Mouse (Mus musculus) hindbrain, postnatal 0 days (tissue): ENCODE results near the gene Apoc4. TPM values are rescaled to one million over a fixed set of nuclear protein-coding genes. Genes with fewer than 3 reads are reported as not detected.

Experiments used
- ATAC-seq: fragments of 200-750 bp; cut with Nextera tagmentation; 2 replicates; pipeline ENCODE4 v1.8.0; 2017; ENCODE audit warnings: mild to moderate bottlenecking, moderate TSS enrichment, moderate library complexity
- DNase-seq: peaks from one replicate; pipeline ENCODE4 v3.0.0-alpha.2; 2015; ENCODE audit warnings: low spot score
- H3K27ac ChIP-seq: fragments of 300-500 bp; sonication (generic); 2 replicates; pipeline ENCODE4 v1.5.1; 2014; ENCODE audit warnings: mild to moderate bottlenecking
- H3K27me3 ChIP-seq: fragments of 300-500 bp; sonication (generic); 2 replicates; pipeline ENCODE4 v1.6.1; 2014; ENCODE audit warnings: low read length, mixed read lengths; ENCODE audit not compliant: insufficient read depth
- H3K36me3 ChIP-seq: fragments of 300-500 bp; sonication (generic); 2 replicates; pipeline ENCODE4 v1.6.1; 2014; ENCODE audit warnings: low read length, mixed read lengths; ENCODE audit not compliant: insufficient read depth
- H3K4me1 ChIP-seq: fragments of 300-500 bp; sonication (generic); 2 replicates; pipeline ENCODE4 v1.6.1; 2014; ENCODE audit warnings: antibody characterized with exemption, low read length, mixed read lengths; ENCODE audit not compliant: insufficient read depth
- H3K4me2 ChIP-seq: fragments of 300-500 bp; sonication (generic); 2 replicates; pipeline ENCODE4 v1.6.1; 2014; ENCODE audit warnings: low read depth, mild to moderate bottlenecking, low read length, moderate library complexity, mixed read lengths
- H3K4me3 ChIP-seq: fragments of 300-500 bp; sonication (generic); 2 replicates; pipeline ENCODE4 v1.5.1; 2014; ENCODE audit warnings: low read length
- H3K9ac ChIP-seq: fragments of 300-500 bp; sonication (generic); replicated peaks from 2 replicates; pipeline ENCODE4 v1.6.1; 2014; ENCODE audit warnings: mild to moderate bottlenecking, low read length, moderate library complexity, mixed read lengths
- H3K9me3 ChIP-seq: fragments of 300-500 bp; sonication (generic); 2 replicates; pipeline ENCODE4 v1.6.1; 2016; ENCODE audit warnings: low read length, mixed read lengths
- CTCF ChIP-seq: IDR thresholded peaks from 2 replicates; pipeline ENCODE4 v1.5.1; 2016; ENCODE audit warnings: antibody characterized with exemption, control low read depth, low read depth
- WGBS: fragments of 180-500 bp; shearing (Covaris S2); extraction: QIAGEN DNeasy Blood & Tissue Kit; methylation state at CpG from one replicate; pipeline ENCODE4 v1.1.7; 2014; 5-methylcytosine and 5-hydroxymethylcytosine counted together
- polyA plus RNA-seq: library from polyadenylated mRNA; unstranded; fragments of >200 nt; fragmentation: Nextera tagmentation; extraction: Ambion mirVana; gene quantifications from 2 replicates; pipeline ENCODE4 v1.2.1, GENCODE M21; 2015
- total RNA-seq: library from RNA; depleted of rRNA; stranded (reverse); fragments of >200 nt; gene quantifications from 2 replicates; pipeline ENCODE4 v1.2.3, GENCODE M21; 2014

The Apoc4 gene
- total and polyA plus RNA-seq, 2 experiments from 2014 or later = not detected

- no peaks in the 10 kb centered on the region for H3K9me3 ChIP-seq
- 75% methylated on average over 4 of the region's 4 CpGs for WGBS
Observed at GRCm38 (mm10) chr7:19712414-19712813, 31.1 kb upstream of the Apoc4 start.

DNA sequence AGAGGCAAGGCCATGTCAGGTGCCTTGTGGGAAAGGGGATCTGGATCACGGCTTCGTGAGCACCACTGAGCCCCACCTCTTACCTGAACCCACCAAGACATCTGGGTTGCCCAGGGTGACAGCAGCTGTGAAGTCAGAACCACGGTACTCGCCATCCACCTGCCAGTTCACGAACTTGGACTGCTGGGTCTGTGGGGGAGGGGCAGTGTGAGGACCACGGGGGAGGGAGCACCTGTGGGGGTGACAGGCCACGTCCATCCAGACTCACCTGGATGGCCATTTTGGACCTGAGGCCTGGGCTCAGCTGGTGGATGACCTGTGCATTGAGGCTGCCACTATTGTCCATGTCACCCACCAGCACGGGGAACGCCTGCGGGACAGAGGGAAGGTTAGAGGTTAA, 29.4 kb upstream of the Apoc4 start:
- WGBS = 96% methylated on average over 10 of the region's 10 CpGs
- H3K4me1 ChIP-seq = peaks cover 3% of the 10 kb centered on the region; the same call in 1 of the 2 replicates
- no peaks in the 10 kb centered on the region for H3K9me3 ChIP-seq
- no peak for TF ChIP-seq CTCF
- no peak overlapping the region for H3K4me2 ChIP-seq
- H3K36me3 ChIP-seq = peaks cover 34% of the 10 kb centered on the region; the same call in 1 of the 2 replicates
- no peaks in the 10 kb centered on the region for H3K27me3 ChIP-seq
- H3K4me3 ChIP-seq = no peak overlapping the region
- no peak for ATAC-seq
- H3K27ac ChIP-seq = no peak overlapping the region
- H3K9ac ChIP-seq = no peak overlapping the region
- DNase-seq = no peak

More at GRCm38 (mm10) chr7:19712414-19712813, 31.1 kb upstream of the Apoc4 start:
- DNase-seq (peak; percentile 49), ATAC-seq (no peak)
- Histone ChIP-seq H3K4me2 (no peak overlapping the region), H3K27ac (no peak overlapping the region), H3K27me3 (no peaks in the 10 kb centered on the region), H3K9ac (no peak overlapping the region), H3K4me1 (peaks cover 9% of the 10 kb centered on the region; the same call in 1 of the 2 replicates), H3K4me3 (no peak overlapping the region), H3K36me3 (peaks cover 31% of the 10 kb centered on the region; the same call in 1 of the 2 replicates)
- peak; percentile 62 for TF ChIP-seq CTCF

GRCm38 (mm10) chr7:19705271-19705670, 24.0 kb upstream of the Apoc4 start:
- WGBS = 95% methylated on average over 7 of the region's 7 CpGs
- no peaks in the 10 kb centered on the region for H3K4me1 ChIP-seq
- peaks cover 30% of the 10 kb centered on the region; the same call in 1 of the 2 replicates for H3K36me3 ChIP-seq
- H3K27me3 ChIP-seq = no peaks in the 10 kb centered on the region
- no peak overlapping the region for H3K9ac ChIP-seq
- H3K27ac ChIP-seq = no peak overlapping the region
- TF ChIP-seq CTCF = no peak
- H3K4me2 ChIP-seq = no peak overlapping the region
- no peak overlapping the region for H3K4me3 ChIP-seq
- no peaks in the 10 kb centered on the region for H3K9me3 ChIP-seq
- ATAC-seq (no peak), DNase-seq (no peak)

GRCm38 (mm10) chr7:19704475-19704874, 23.2 kb upstream of the Apoc4 start:
- no peak for DNase-seq
- no peak for ATAC-seq
- Histone ChIP-seq H3K9me3 (no peaks in the 10 kb centered on the region), H3K27me3 (no peaks in the 10 kb centered on the region), H3K4me2 (no peak overlapping the region), H3K4me3 (no peak overlapping the region), H3K4me1 (peaks cover 2% of the 10 kb centered on the region; the same call in 1 of the 2 replicates), H3K36me3 (peaks cover 24% of the 10 kb centered on the region; the same call in 1 of the 2 replicates), H3K27ac (no peak overlapping the region), H3K9ac (no peak overlapping the region)
- WGBS = 97% methylated on average over 4 of the region's 4 CpGs
- no peak for TF ChIP-seq CTCF

- no peak for TF ChIP-seq CTCF
- H3K4me2 ChIP-seq = no peak overlapping the region
- peaks cover 9% of the 10 kb centered on the region for H3K4me1 ChIP-seq
- H3K9me3 ChIP-seq = no peaks in the 10 kb centered on the region
- peaks cover 14% of the 10 kb centered on the region; the same call in 1 of the 2 replicates for H3K36me3 ChIP-seq
- no peak overlapping the region for H3K9ac ChIP-seq
- no peak for ATAC-seq
- no peaks in the 10 kb centered on the region for H3K27me3 ChIP-seq
- no peak overlapping the region for H3K27ac ChIP-seq
- no peak overlapping the region for H3K4me3 ChIP-seq
- WGBS = 95% methylated on average over 16 of the region's 16 CpGs
- no peak for DNase-seq
Observed at GRCm38 (mm10) chr7:19702859-19703555, 21.7 kb upstream of the Apoc4 start.

DNA sequence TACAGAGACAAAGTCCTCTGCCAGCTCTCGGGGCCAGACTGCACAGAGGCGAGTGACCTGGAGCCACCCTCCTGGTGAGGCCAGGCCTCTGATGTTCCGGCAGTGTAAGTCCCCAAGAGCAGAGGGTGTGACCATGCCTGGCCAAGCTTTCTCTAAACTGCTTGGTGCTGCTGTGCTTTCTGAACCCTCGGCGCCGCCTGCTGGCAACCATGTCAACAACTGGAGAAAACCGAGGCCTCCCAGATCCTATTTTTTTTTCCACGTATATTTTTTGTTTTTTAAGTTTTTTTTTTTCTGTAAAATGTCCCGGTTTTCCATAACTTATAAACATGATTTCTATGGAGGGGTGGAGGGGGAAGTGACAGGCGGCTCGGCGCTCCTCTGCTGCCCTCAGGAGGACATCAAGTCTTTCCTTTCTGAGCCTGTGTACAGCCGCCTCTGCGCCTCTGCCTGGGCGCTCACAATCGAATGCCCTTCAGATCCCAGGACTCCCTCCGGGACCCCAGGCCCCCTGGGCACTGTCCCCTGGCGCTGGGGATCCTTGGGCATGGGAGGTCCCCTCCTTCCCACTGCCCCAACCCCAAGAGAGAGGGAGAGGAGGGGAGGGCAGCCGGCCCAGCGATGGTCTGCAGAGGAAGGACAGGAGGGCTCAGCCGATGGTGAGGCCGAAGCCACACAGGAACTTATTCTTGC, 19.9 kb upstream of the Apoc4 start:
- Histone ChIP-seq H3K9ac (no peak overlapping the region), H3K4me3 (no peak overlapping the region), H3K27ac (peak overlapping the region; percentile 43; the same call in 1 of the 2 replicates), H3K4me1 (peaks cover 9% of the 10 kb centered on the region), H3K36me3 (peaks cover 5% of the 10 kb centered on the region; the same call in 1 of the 2 replicates), H3K4me2 (0 out of 2 replicates have a peak overlapping the region, but pooled peaks have one; percentile 10), H3K9me3 (no peaks in the 10 kb centered on the region), H3K27me3 (no peaks in the 10 kb centered on the region)
- 27% methylated on average over 22 of the region's 22 CpGs for WGBS
- peak; percentile 75 for TF ChIP-seq CTCF
- ATAC-seq (peak; percentile 58), DNase-seq (peak; percentile 81)
